Mouse (Mus musculus) ES-E14 (cell line): Measurements from ENCODE around the gene Ankrd37.

Experiments
- CHD2 ChIP-seq: IDR thresholded peaks from 2 replicates; pipeline ENCODE4 v1.6.1; 2014; ENCODE audit warnings: mild to moderate bottlenecking, low read depth, low read length, inconsistent platforms
- HCFC1 ChIP-seq: IDR thresholded peaks from 2 replicates; pipeline ENCODE4 v1.6.1; 2012; ENCODE audit warnings: low read length, inconsistent platforms, borderline replicate concordance; ENCODE audit not compliant: insufficient read depth
- MAFK ChIP-seq: IDR thresholded peaks from 2 replicates; pipeline ENCODE4 v1.6.1; 2014; ENCODE audit warnings: mild to moderate bottlenecking, low read depth, low read length, inconsistent platforms; ENCODE audit not compliant: insufficient read depth
- ZNF384 ChIP-seq: IDR thresholded peaks from 2 replicates; pipeline ENCODE4 v1.6.1; 2012; ENCODE audit warnings: low read depth, low read length, inconsistent platforms

DNA sequence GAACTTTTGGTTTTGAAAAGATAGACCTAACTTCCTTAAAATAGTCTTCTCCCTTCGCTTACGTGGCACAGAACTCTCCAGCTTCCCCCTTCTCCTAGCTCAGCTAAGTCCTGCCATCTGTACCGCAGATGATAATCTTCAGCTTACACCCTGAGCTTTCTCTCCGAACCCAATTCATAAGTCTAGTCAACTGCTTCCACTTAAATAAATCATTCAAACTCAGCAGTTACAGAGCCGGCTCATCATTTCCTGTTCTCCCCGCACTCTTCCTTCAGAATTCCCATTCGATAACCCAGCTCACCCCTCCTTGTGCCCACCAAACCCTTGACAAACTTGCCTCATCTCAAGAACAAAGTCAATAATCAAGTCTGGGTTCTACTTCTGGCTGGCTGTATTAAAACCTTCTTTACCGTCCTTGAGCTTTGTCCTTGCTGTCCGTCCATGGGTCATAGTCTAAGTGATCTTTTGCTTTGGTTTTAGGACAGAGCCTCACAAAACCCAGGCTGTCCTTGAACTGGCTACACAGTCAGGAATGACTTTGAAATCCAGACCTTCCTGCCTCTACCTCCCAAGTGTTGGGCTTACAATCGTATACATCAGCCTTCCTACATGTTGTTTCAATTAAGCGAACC is 29.6 kb downstream of the Ankrd37 start:
- TF ChIP-seq ZNF384 (no peak), MAFK (no peak), HCFC1 (no peak), CHD2 (no peak)
